Mouse (Mus musculus) embryonic fibroblast, embryonic 13.5 days (primary cell): ENCODE data around the gene Fbxw10.

ENCODE experiments used
- CTCF ChIP-seq: IDR thresholded peaks from 2 replicates; pipeline ENCODE4 v1.5.1; 2011; ENCODE audit warnings: mild to moderate bottlenecking, control low read depth, low read length, moderate library complexity, borderline replicate concordance; ENCODE audit not compliant: insufficient read depth
- POLR2A ChIP-seq: IDR thresholded peaks from 2 replicates; pipeline ENCODE4 v1.6.1; 2011; ENCODE audit warnings: low read depth, mild to moderate bottlenecking, control low read depth, low read length, moderate library complexity

DNA sequence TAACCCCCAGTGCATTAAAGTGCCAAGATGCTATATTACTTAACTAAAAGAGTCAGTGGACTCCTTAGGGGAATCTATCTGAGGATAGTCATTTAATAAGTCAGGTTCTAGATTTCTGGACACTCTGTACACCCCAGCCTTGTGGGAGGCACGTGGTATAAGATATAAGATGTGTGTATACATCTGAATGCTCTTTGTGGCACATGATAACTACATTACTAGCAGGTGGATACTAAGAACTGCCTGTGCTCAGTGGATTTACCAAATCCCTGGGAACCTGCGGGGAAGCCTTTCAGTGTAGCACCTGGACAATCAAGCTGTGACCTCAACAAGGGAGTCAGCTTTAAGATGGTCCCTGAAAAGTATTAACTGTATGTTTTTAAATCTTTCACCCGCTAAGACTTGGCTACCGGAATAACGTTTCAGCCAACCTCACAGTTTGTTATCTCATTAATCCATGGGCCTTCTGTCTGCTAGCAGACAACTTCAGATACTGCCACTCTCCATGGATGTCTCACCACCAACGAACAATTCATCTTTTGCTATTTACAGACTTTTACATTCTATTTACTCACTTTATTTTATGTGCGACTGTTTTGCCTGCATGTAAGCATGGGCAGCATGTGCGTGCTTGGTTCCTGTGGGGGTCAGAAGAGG is 23.0 kb downstream of the Fbxw10 start:
- TF ChIP-seq CTCF = no peak
- no peak for TF ChIP-seq POLR2A
